Mouse (Mus musculus): Measurements from ENCODE around the gene Scfd2. TPM values are rescaled to one million over a fixed set of nuclear protein-coding genes. Genes with fewer than 3 reads are reported as not detected.

Gene Scfd2
- polyA plus RNA-seq, 1 experiment, result 0.18 TPM

DNA sequence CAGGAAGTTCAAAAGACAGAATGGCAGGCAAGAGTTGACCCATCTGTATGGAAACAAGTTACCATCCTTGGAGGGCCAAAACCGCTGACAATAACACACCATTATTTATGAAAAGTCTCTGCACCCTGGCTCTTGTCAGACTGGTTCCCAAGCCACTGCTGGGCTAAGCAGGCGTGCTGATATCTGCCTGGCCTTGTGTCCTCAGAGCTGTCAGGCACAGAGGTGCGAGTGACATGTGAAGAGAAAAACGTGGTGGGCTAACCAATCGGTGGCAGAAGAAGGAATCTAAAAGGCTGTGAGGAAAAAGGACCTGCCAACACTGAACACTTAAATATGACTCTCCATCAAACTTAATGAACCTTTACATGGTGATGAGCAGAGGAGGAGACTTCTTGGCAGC is 170.0 kb downstream of the Scfd2 start:
- H3K9me3 ChIP-seq (ENCODE audit: control insufficient read depth, low read length), result no peaks in the 10 kb centered on the region
- TF ChIP-seq GATA1 (IDR thresholded peaks at IDR 0.05; ENCODE audit: low read length), result no peak
- TF ChIP-seq TAL1 (IDR thresholded peaks at IDR 0.05; ENCODE audit: low read length), result no peak

DNA sequence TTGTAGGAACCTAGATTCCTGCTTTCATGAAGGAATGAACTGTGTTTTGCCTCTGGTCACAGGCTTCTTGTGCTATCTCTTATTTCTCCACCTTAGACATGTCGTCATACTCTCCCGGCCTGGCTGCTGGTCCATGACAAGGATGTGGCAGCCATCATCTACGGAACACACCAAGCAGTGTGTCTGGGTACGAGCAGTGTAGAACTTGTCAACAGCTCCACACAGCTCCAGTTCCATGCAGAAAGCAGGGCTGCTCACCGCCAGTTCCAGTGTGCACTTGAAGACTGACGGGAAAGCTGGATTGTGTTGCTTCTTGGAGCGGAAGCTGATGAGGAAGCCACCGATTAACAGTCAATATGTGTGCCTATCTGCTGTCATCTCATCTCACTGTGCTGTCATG is 173.5 kb downstream of the Scfd2 start:
- Histone ChIP-seq H3K9me3 (ENCODE audit: control insufficient read depth, low read length) (no peaks in the 10 kb centered on the region), H3K4me3 (replicated peaks) (no peak overlapping the region), H3K27me3 (ENCODE audit: control insufficient read depth) (no peaks in the 10 kb centered on the region), H3K36me3 (ENCODE audit: control insufficient read depth) (no peaks in the 10 kb centered on the region), H3K4me1 (ENCODE audit: control insufficient read depth) (peaks cover 3% of the 10 kb centered on the region; the same call in 1 of the 2 replicates)
- TF ChIP-seq TAL1 (IDR thresholded peaks at IDR 0.05; ENCODE audit: low read length) (no peak), GATA1 (IDR thresholded peaks at IDR 0.05; ENCODE audit: low read length) (no peak)

More for the DNA sequence above, 170.0 kb downstream of the Scfd2 start:
- Histone ChIP-seq H3K27me3 (ENCODE audit: control insufficient read depth) (no peaks in the 10 kb centered on the region), H3K36me3 (ENCODE audit: control insufficient read depth) (no peaks in the 10 kb centered on the region), H3K4me1 (ENCODE audit: control insufficient read depth) (peaks cover 10% of the 10 kb centered on the region), H3K4me3 (replicated peaks) (no peak overlapping the region)

DNA sequence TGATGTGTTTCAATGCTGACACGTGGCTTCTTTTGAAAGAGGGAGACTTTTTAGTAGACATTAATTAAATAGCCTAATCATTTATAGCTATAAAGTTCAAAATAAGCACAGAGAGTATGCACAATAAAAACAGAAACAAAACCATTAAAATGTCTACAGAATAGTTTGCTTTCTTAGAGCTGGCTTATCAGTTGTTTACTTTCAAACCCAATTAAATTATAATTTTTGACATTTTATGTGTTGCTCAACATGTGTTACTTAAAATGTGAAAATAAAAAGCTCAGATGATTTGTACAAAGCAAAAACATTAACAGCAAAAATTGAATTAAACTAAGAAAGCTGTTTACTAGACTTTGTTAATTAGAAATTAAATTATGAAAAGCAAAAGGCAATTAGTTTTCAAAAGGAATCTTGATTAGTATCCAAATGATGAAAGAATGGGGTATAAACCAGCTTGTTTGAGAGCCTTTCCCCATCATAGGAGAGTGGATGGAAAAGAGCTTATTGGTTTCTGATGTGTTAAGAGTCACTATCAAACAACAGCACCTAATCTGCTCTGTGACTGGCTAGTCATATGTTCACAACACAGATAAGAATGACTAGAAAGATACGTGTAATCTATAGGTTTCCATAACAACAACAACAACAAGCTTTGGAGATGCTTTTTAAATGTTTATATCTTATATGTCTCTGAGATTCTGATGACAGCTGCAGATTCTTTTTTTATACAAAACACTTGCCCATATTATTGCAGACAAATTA is 176.0 kb downstream of the Scfd2 start:
- peaks cover 3% of the 10 kb centered on the region; the same call in 1 of the 2 replicates for H3K4me1 ChIP-seq (ENCODE audit: control insufficient read depth)
- TF ChIP-seq GATA1 (IDR thresholded peaks at IDR 0.05; ENCODE audit: low read length), result no peak
- TF ChIP-seq TAL1 (IDR thresholded peaks at IDR 0.05; ENCODE audit: low read length), result no peak
- no peaks in the 10 kb centered on the region for H3K9me3 ChIP-seq (ENCODE audit: control insufficient read depth, low read length)
- no peaks in the 10 kb centered on the region for H3K36me3 ChIP-seq (ENCODE audit: control insufficient read depth)
- H3K4me3 ChIP-seq (replicated peaks), result no peak overlapping the region
- no peaks in the 10 kb centered on the region for H3K27me3 ChIP-seq (ENCODE audit: control insufficient read depth)

DNA sequence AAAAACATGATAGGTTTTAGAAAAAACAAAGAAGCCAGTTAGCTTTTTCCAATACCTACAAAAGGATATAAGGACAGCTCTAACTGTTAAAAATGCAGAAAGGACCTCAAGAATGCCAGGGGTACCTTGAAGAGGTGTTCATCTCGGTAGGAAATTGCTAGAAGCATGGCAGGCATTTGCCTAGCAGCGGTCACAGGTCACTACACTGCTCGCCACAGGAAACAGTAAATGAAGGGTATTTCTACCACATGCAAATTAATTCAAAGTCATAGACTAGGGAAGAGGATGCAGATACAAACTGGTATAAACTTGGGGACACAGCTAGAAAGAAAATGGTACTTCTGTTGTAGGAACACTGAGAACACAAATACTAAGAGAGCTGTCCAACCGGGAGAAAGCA is 180.7 kb downstream of the Scfd2 start:
- H3K4me3 ChIP-seq (replicated peaks), result no peak overlapping the region
- H3K36me3 ChIP-seq (ENCODE audit: control insufficient read depth), result no peaks in the 10 kb centered on the region
- no peaks in the 10 kb centered on the region for H3K27me3 ChIP-seq (ENCODE audit: control insufficient read depth)
- no peaks in the 10 kb centered on the region for H3K9me3 ChIP-seq (ENCODE audit: control insufficient read depth, low read length)
- H3K4me1 ChIP-seq (ENCODE audit: control insufficient read depth), result no peaks in the 10 kb centered on the region
- no peak for TF ChIP-seq TAL1 (IDR thresholded peaks at IDR 0.05; ENCODE audit: low read length)
- no peak for TF ChIP-seq GATA1 (IDR thresholded peaks at IDR 0.05; ENCODE audit: low read length)

DNA sequence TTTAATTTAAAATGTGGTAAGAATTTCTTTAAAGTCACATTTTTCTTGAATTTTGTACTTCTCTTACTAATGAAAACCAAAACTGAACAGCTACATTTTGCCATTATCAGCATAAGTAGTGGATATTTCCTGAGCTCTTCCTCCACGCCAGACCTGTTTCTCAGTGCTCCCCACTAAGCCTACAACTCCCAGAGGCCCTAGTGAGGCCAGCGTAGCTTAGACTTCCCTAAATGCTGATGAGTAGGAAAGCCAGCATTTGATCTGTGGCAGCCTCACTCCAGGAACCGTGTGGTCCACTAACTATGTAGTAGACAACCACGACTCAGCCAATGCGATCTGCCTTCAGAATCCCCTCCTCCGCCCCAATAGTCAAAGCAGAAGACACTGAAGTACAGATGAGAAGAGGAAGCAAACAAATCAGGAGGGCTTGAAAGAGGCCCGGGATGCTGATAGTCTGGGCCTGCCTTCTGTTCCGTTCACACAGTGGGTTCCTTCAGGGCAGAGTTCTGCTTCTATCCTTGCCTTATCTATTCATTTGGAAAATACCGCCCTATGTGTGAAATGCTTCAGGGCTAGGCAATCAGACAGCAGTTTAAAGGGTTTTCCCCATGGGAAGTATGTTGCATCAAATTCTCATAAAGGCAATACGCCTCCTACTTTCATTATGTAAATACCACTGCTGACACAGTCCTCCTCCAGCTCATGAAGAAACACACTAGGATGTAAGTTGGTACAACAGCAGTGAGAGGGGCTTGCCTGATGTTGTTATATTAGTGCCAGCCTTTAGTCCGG is 183.3 kb downstream of the Scfd2 start:
- H3K4me3 ChIP-seq (replicated peaks), result no peak overlapping the region
- no peaks in the 10 kb centered on the region for H3K4me1 ChIP-seq (ENCODE audit: control insufficient read depth)
- no peaks in the 10 kb centered on the region for H3K27me3 ChIP-seq (ENCODE audit: control insufficient read depth)
- H3K9me3 ChIP-seq (ENCODE audit: control insufficient read depth, low read length), result no peaks in the 10 kb centered on the region
- TF ChIP-seq GATA1 (IDR thresholded peaks at IDR 0.05; ENCODE audit: low read length) (no peak), TAL1 (IDR thresholded peaks at IDR 0.05; ENCODE audit: low read length) (no peak)
- H3K36me3 ChIP-seq (ENCODE audit: control insufficient read depth), result no peaks in the 10 kb centered on the region

DNA sequence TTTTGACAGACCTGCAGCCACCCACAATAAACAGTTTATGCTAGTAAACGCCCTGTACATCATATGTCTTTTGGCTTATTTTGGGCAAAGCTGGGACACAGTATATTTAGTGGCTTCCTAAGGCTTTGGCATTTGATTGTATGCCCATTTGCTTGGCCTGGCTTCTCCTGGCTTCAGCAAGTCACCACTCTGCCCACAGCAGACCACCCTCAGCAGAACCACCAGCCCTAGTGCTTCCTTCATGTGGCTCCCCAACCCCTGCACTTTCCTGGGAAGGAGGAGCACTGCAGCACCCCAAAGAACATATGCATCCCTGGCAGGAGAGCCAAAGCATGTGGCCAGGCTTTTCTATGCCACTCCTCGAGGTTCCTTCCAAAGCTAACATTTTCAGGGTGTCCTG is 188.5 kb downstream of the Scfd2 start:
- Histone ChIP-seq H3K27me3 (ENCODE audit: control insufficient read depth) (no peaks in the 10 kb centered on the region), H3K9me3 (ENCODE audit: control insufficient read depth, low read length) (no peaks in the 10 kb centered on the region), H3K36me3 (ENCODE audit: control insufficient read depth) (no peaks in the 10 kb centered on the region), H3K4me1 (ENCODE audit: control insufficient read depth) (no peaks in the 10 kb centered on the region), H3K4me3 (replicated peaks) (no peak overlapping the region)
- TF ChIP-seq TAL1 (IDR thresholded peaks at IDR 0.05; ENCODE audit: low read length) (no peak), GATA1 (IDR thresholded peaks at IDR 0.05; ENCODE audit: low read length) (no peak)

DNA sequence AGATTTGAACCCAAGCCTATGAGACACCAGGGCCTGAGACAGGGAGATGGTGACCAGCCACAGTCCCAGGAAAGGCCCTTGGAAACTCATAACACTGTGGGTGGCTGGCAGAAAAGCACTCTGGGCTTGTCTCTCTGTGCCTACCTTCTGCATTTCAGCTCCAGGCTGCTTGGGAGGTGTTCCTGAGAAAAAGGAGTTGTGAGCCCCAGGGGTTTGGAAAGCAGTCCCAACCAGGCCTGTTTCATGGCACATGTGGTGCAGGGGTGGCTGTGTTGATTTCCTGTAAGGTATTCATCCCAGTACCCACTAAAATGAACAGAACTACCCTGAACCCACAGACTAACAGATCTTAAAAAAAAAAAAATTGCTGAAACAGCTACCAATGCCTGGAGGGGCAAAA is 189.0 kb downstream of the Scfd2 start:
- no peaks in the 10 kb centered on the region for H3K9me3 ChIP-seq (ENCODE audit: control insufficient read depth, low read length)
- no peaks in the 10 kb centered on the region for H3K36me3 ChIP-seq (ENCODE audit: control insufficient read depth)
- TF ChIP-seq TAL1 (IDR thresholded peaks at IDR 0.05; ENCODE audit: low read length), result no peak
- no peak for TF ChIP-seq GATA1 (IDR thresholded peaks at IDR 0.05; ENCODE audit: low read length)
- H3K4me1 ChIP-seq (ENCODE audit: control insufficient read depth), result no peaks in the 10 kb centered on the region
- H3K4me3 ChIP-seq (replicated peaks), result no peak overlapping the region
- H3K27me3 ChIP-seq (ENCODE audit: control insufficient read depth), result no peaks in the 10 kb centered on the region

DNA sequence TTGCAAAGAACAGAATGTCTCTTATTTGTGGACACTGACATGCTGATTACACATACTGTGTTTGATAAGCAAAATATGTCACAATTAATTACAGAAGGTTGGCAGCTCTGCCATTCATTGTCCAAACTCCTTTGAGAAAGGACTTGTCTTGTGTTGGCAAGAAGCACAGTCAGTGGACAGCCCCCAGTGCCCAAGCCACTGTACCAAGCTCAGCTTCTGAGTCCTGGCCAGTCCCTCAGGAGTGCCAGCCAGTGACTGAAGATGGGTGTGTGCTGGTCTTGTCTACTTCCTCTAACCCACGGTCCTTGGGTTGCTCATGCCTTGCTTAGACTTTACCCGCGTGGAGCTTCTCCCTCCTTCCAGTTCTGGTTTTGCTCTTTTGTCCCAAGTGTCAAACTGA is 194.1 kb downstream of the Scfd2 start:
- TF ChIP-seq TAL1 (IDR thresholded peaks at IDR 0.05; ENCODE audit: low read length) (no peak), GATA1 (IDR thresholded peaks at IDR 0.05; ENCODE audit: low read length) (no peak)

DNA sequence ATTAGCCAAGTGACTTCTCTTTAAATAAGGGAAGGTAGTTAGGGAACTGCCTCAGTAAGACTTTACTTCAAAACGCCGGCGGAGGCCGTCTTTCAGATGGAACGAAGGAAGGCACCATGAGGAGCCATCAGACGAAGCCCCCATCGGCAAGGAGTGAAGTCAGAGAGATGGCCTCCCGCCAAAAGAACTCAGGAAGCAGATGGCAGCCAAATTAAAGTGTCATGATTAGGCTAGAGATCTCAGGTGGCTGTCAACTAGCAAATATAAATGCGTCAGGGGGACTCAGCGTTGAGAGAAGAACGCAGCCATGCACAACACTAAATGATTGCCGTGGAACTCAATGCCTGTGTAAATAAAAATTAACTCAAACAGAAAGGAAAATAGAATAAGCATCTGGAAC is 194.8 kb downstream of the Scfd2 start:
- Histone ChIP-seq H3K27me3 (ENCODE audit: control insufficient read depth) (no peaks in the 10 kb centered on the region), H3K36me3 (ENCODE audit: control insufficient read depth) (no peaks in the 10 kb centered on the region), H3K9me3 (ENCODE audit: control insufficient read depth, low read length) (no peaks in the 10 kb centered on the region), H3K4me1 (ENCODE audit: control insufficient read depth) (no peaks in the 10 kb centered on the region), H3K4me3 (replicated peaks) (no peak overlapping the region)
- no peak for TF ChIP-seq GATA1 (IDR thresholded peaks at IDR 0.05; ENCODE audit: low read length)
- TF ChIP-seq TAL1 (IDR thresholded peaks at IDR 0.05; ENCODE audit: low read length), result no peak

More for the DNA sequence above, 194.1 kb downstream of the Scfd2 start:
- Histone ChIP-seq H3K27me3 (ENCODE audit: control insufficient read depth) (no peaks in the 10 kb centered on the region), H3K9me3 (ENCODE audit: control insufficient read depth, low read length) (no peaks in the 10 kb centered on the region), H3K4me1 (ENCODE audit: control insufficient read depth) (no peaks in the 10 kb centered on the region), H3K4me3 (replicated peaks) (no peak overlapping the region), H3K36me3 (ENCODE audit: control insufficient read depth) (no peaks in the 10 kb centered on the region)

All from erythroblast, embryonic 14.5 days (primary cell).